Mouse (Mus musculus) hindbrain, embryonic 12.5 days (tissue): ENCODE measurements around the gene Shank2. TPM values are rescaled to one million over a fixed set of nuclear protein-coding genes. Genes with fewer than 3 reads are reported as not detected.

Experiments used
- ATAC-seq: fragments of 200-750 bp; cut with Nextera tagmentation; 2 replicates; pipeline ENCODE4 v1.8.0; 2017; ENCODE audit warnings: moderate TSS enrichment; ENCODE audit not compliant: low FRiP score
- H3K27ac ChIP-seq: fragments of 300-500 bp; sonication (generic); 2 replicates; pipeline ENCODE4 v1.5.1; 2016; ENCODE audit warnings: mild to moderate bottlenecking
- H3K27me3 ChIP-seq: fragments of 300-500 bp; sonication (generic); 2 replicates; pipeline ENCODE4 v1.6.1; 2016; ENCODE audit warnings: mild to moderate bottlenecking
- H3K36me3 ChIP-seq: fragments of 300-500 bp; sonication (generic); 2 replicates; pipeline ENCODE4 v1.6.1; 2016; ENCODE audit warnings: mild to moderate bottlenecking
- H3K4me1 ChIP-seq: fragments of 300-500 bp; sonication (generic); 2 replicates; pipeline ENCODE4 v1.6.1; 2016
- H3K4me2 ChIP-seq: fragments of 300-500 bp; sonication (generic); replicated peaks from 2 replicates; pipeline ENCODE4 v1.6.1; 2016; ENCODE audit warnings: mild to moderate bottlenecking
- H3K4me3 ChIP-seq: fragments of 300-500 bp; sonication (generic); 2 replicates; pipeline ENCODE4 v1.5.1; 2016; ENCODE audit warnings: mild to moderate bottlenecking
- H3K9ac ChIP-seq: fragments of 300-500 bp; sonication (generic); 2 replicates; pipeline ENCODE4 v1.6.1; 2016; ENCODE audit warnings: mild to moderate bottlenecking, moderate library complexity
- H3K9me3 ChIP-seq: fragments of 300-500 bp; sonication (generic); replicated peaks from 2 replicates; pipeline ENCODE4 v1.6.1; 2016; ENCODE audit warnings: mild to moderate bottlenecking
- WGBS: fragments of 180-500 bp; shearing (Covaris S2); methylation state at CpG from one replicate; pipeline ENCODE4 v1.1.7; 2016; 5-methylcytosine and 5-hydroxymethylcytosine counted together
- polyA plus RNA-seq: library from polyadenylated mRNA; unstranded; fragments of >200 nt; fragmentation: Nextera tagmentation; extraction: Ambion mirVana; gene quantifications from 2 replicates; pipeline ENCODE4 v1.2.1, GENCODE M21; 2016

Shank2 gene
- polyA plus RNA-seq, 1 experiment from 2014 or later = 3.3 TPM

DNA sequence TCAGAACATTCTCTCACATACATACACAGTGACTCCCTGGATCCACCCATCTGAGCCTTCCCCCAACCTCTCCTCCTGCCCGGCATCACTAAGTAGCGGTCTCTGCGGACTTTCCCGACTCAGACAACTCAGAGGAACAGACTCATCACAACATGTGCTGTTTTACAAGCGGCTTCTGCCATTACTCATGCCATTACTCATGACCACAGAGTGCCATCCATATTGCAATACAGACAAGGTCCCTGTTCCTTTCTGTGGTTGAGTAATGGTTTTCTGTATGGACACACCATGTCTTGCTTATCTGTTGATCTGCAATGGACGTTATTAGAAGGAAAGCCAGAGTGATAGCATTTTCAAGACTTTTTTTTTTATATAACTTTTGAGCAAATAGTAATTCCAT lies 338.6 kb downstream of the Shank2 start:
- no peaks in the 10 kb centered on the region for H3K9me3 ChIP-seq
- H3K4me3 ChIP-seq = no peak overlapping the region
- H3K27me3 ChIP-seq = no peaks in the 10 kb centered on the region
- H3K4me1 ChIP-seq = no peaks in the 10 kb centered on the region
- H3K36me3 ChIP-seq = no peaks in the 10 kb centered on the region
- H3K4me2 ChIP-seq = no peak overlapping the region
- WGBS = 85% methylated on average over 6 of the region's 6 CpGs
- no peak for ATAC-seq
- H3K27ac ChIP-seq = no peak overlapping the region
- no peak overlapping the region for H3K9ac ChIP-seq

DNA sequence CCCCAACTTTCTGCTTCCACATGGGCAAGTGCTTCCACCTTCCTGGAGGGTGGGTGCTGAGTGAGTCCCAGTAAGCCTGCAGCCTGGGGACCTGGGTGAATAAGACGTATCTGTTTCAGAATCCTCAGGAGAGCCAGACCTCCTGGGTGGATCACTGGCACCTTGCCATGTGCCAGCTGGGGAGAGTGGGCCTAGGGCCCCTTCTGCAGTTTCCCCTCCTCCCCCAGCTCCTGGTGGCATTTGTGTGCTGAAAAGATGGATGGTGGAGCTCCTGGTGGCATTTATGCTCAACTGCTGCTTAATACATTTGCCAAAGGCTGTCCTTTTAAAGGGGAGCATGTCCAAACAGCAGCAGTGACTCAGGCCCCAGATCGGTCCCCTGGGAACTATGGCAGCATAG lies 364.4 kb downstream of the Shank2 start:
- WGBS = 69% methylated on average over 2 of the region's 2 CpGs
- Histone ChIP-seq H3K9me3 (peaks cover 4% of the 10 kb centered on the region; the same call in 1 of the 2 replicates), H3K4me1 (peaks cover 6% of the 10 kb centered on the region; the same call in 1 of the 2 replicates), H3K9ac (no peak overlapping the region), H3K36me3 (no peaks in the 10 kb centered on the region), H3K4me2 (no peak overlapping the region), H3K27me3 (no peaks in the 10 kb centered on the region), H3K4me3 (no peak overlapping the region), H3K27ac (no peak overlapping the region)
- no peak for ATAC-seq

DNA sequence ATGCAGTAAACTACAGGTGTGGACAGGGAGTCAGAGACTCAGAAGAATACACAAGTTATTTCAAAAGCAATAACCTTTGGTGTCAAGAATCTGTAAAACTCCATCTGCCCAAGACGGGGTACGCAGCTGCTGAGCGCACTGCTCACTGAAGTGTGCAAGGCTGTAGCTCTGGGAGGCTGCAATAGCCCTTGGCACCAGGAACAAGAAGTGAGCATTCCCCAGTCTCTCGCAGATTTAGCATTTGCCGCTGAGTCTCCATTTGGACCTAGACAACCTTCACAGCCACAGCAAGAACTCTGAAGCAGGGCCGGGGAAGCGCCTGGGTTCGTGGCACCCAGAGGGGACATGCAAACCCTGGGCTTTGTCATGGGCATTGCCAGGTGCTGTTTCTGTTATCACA lies 371.3 kb downstream of the Shank2 start:
- Histone ChIP-seq H3K4me2 (no peak overlapping the region), H3K27me3 (no peaks in the 10 kb centered on the region), H3K27ac (no peak overlapping the region), H3K9ac (no peak overlapping the region), H3K9me3 (0 out of 2 replicates have a peak, but pooled peaks cover 3% of the 10 kb centered on the region), H3K4me1 (peaks cover 7% of the 10 kb centered on the region), H3K4me3 (no peak overlapping the region), H3K36me3 (no peaks in the 10 kb centered on the region)
- 83% methylated on average over 8 of the region's 8 CpGs for WGBS
- ATAC-seq = no peak

GRCm38 (mm10) chr7:144375483-144375882 lies 373.8 kb downstream of the Shank2 start:
- H3K4me1 ChIP-seq = peaks cover 20% of the 10 kb centered on the region
- H3K9ac ChIP-seq = no peak overlapping the region
- H3K4me2 ChIP-seq = no peak overlapping the region
- no peak for ATAC-seq
- 0 out of 2 replicates have a peak, but pooled peaks cover 3% of the 10 kb centered on the region for H3K9me3 ChIP-seq
- 74% methylated on average over 2 of the region's 2 CpGs for WGBS
- H3K27ac ChIP-seq = no peak overlapping the region
- H3K4me3 ChIP-seq = no peak overlapping the region
- H3K27me3 ChIP-seq = no peaks in the 10 kb centered on the region
- no peaks in the 10 kb centered on the region for H3K36me3 ChIP-seq

DNA sequence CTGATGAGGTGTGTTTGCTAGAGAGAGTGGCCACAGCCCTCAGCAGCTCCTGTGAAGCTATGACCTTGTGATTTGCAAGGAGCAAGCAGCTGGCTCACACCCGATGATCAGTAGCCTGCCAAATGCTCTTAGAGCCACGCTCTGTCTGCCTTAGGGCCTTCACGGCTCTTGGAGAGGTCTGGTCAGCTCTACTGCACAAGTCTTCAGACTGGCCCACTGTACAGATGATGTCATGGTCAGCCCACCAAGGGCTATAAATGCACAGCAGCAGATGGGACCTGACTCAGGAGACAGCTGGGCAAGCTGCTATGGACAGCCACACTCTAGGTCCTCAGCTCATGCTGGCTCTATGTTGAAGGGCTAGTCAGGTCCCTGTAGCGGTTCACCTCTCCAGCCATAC lies 376.5 kb downstream of the Shank2 start:
- no peak overlapping the region for H3K4me2 ChIP-seq
- no peak for ATAC-seq
- H3K9me3 ChIP-seq = no peaks in the 10 kb centered on the region
- H3K27ac ChIP-seq = no peak overlapping the region
- no peaks in the 10 kb centered on the region for H3K27me3 ChIP-seq
- H3K9ac ChIP-seq = no peak overlapping the region
- peaks cover 18% of the 10 kb centered on the region for H3K4me1 ChIP-seq
- no peak overlapping the region for H3K4me3 ChIP-seq
- 73% methylated on average over 4 of the region's 4 CpGs for WGBS
- H3K36me3 ChIP-seq = no peaks in the 10 kb centered on the region

GRCm38 (mm10) chr7:144379243-144379884 lies 377.6 kb downstream of the Shank2 start:
- no peak overlapping the region for H3K27ac ChIP-seq
- peak; percentile 49; the same call in 1 of the 2 replicates for ATAC-seq
- no peaks in the 10 kb centered on the region for H3K27me3 ChIP-seq
- H3K9ac ChIP-seq = no peak overlapping the region
- H3K36me3 ChIP-seq = no peaks in the 10 kb centered on the region
- peaks cover 18% of the 10 kb centered on the region for H3K4me1 ChIP-seq
- H3K9me3 ChIP-seq = no peaks in the 10 kb centered on the region
- 44% methylated on average over 6 of the region's 6 CpGs for WGBS
- H3K4me3 ChIP-seq = no peak overlapping the region
- H3K4me2 ChIP-seq = no peak overlapping the region

- H3K4me3 ChIP-seq = no peak overlapping the region
- H3K9ac ChIP-seq = no peak overlapping the region
- no peak overlapping the region for H3K4me2 ChIP-seq
- no peak for ATAC-seq
- H3K9me3 ChIP-seq = no peaks in the 10 kb centered on the region
- H3K27me3 ChIP-seq = no peaks in the 10 kb centered on the region
- H3K4me1 ChIP-seq = peaks cover 18% of the 10 kb centered on the region
- no peak overlapping the region; the same call in 1 of the 2 replicates for H3K27ac ChIP-seq
- 70% methylated on average over 10 of the region's 10 CpGs for WGBS
- no peaks in the 10 kb centered on the region for H3K36me3 ChIP-seq
Measured at GRCm38 (mm10) chr7:144381588-144381987, 379.9 kb downstream of the Shank2 start.

DNA sequence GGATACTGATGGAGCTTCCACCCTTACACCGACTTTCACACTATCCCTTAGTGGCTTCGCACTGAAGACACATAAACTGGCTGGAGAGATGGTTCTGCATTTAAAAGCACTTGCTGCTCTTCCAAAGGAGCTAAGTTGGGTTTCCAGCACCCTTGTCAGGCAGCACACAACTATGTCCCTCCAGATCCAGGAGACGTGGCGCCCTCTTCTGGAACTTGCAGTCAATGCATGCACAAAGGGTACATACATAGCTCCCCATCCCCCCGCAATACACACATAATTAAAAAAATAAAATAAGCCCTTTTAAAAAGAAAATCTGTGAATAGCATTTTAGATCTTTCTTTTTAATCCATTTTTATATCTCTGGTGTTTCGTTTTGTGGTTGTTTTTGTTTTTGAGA lies 385.8 kb downstream of the Shank2 start:
- no peaks in the 10 kb centered on the region for H3K4me1 ChIP-seq
- ATAC-seq = no peak
- H3K9ac ChIP-seq = no peak overlapping the region
- H3K27me3 ChIP-seq = no peaks in the 10 kb centered on the region
- WGBS = 92% methylated on average over 6 of the region's 6 CpGs
- H3K36me3 ChIP-seq = no peaks in the 10 kb centered on the region
- H3K4me2 ChIP-seq = no peak overlapping the region
- H3K4me3 ChIP-seq = no peak overlapping the region
- H3K27ac ChIP-seq = no peak overlapping the region
- no peaks in the 10 kb centered on the region for H3K9me3 ChIP-seq

DNA sequence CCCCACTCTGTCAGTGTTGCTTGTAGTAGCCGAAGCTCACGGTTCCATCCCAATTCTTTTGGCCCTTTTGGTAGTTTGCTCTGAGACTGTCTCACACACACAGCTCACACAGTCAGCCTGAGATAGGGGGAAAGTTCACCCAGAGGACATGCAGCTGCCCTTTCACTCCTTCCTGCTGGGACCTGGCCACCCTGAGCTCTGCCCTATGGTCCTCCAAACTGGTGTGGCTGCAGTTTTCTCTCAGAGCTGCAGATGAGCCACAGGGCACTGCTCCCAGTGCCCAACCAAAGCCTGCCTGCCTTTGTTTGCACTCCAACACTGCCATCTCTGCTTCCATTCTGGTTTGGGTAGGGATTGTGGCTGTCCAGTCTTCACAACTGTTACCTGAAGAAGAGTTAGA lies 388.0 kb downstream of the Shank2 start:
- Histone ChIP-seq H3K27me3 (no peaks in the 10 kb centered on the region), H3K27ac (no peak overlapping the region), H3K4me3 (no peak overlapping the region), H3K9me3 (no peaks in the 10 kb centered on the region), H3K4me2 (no peak overlapping the region), H3K4me1 (no peaks in the 10 kb centered on the region), H3K36me3 (no peaks in the 10 kb centered on the region), H3K9ac (no peak overlapping the region)
- 90% methylated on average over 2 of the region's 2 CpGs for WGBS
- ATAC-seq = no peak

GRCm38 (mm10) chr7:144390676-144391075 lies 388.9 kb downstream of the Shank2 start:
- no peaks in the 10 kb centered on the region for H3K36me3 ChIP-seq
- no peaks in the 10 kb centered on the region for H3K27me3 ChIP-seq
- no peak overlapping the region for H3K4me2 ChIP-seq
- ATAC-seq = no peak
- no peak overlapping the region for H3K9ac ChIP-seq
- H3K4me3 ChIP-seq = no peak overlapping the region
- no peaks in the 10 kb centered on the region for H3K9me3 ChIP-seq
- WGBS = 51% methylated on average over 8 of the region's 8 CpGs
- H3K27ac ChIP-seq = no peak overlapping the region
- no peaks in the 10 kb centered on the region for H3K4me1 ChIP-seq

DNA sequence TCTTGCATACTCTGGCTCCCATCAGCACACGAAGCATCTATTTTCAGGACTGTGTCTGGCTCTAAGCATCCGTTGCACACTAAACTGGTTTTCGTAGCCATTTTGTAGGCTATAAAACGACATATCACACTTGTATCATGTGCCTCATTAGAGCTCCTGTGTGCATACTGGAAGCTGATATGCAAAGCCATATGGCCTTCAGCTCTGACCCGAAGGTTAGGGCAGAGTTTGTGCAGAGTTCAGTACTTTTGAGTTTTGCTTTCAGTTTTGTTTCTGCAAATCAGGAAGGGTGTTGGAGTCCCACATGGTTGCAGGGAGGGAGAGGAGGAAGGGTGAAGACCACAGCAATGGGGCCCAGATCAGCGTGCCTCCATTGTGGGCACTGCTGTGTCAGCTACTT lies 390.0 kb downstream of the Shank2 start:
- 87% methylated on average over 6 of the region's 6 CpGs for WGBS
- Histone ChIP-seq H3K4me1 (no peaks in the 10 kb centered on the region), H3K27ac (no peak overlapping the region), H3K4me3 (no peak overlapping the region), H3K9me3 (no peaks in the 10 kb centered on the region), H3K9ac (no peak overlapping the region), H3K4me2 (no peak overlapping the region), H3K36me3 (no peaks in the 10 kb centered on the region), H3K27me3 (no peaks in the 10 kb centered on the region)
- ATAC-seq = no peak

GRCm38 (mm10) chr7:144402492-144402891 lies 400.8 kb downstream of the Shank2 start:
- peaks cover 6% of the 10 kb centered on the region; the same call in 1 of the 2 replicates for H3K4me1 ChIP-seq
- 77% methylated on average over 4 of the region's 4 CpGs for WGBS
- H3K4me3 ChIP-seq = no peak overlapping the region
- no peaks in the 10 kb centered on the region for H3K36me3 ChIP-seq
- H3K27ac ChIP-seq = no peak overlapping the region
- H3K9me3 ChIP-seq = no peaks in the 10 kb centered on the region
- no peak overlapping the region for H3K9ac ChIP-seq
- no peak for ATAC-seq
- no peak overlapping the region for H3K4me2 ChIP-seq
- H3K27me3 ChIP-seq = no peaks in the 10 kb centered on the region

GRCm38 (mm10) chr7:144407675-144408074 lies 405.9 kb downstream of the Shank2 start:
- Histone ChIP-seq H3K36me3 (peaks cover 23% of the 10 kb centered on the region), H3K4me1 (peaks cover 22% of the 10 kb centered on the region), H3K4me3 (no peak overlapping the region), H3K9me3 (no peaks in the 10 kb centered on the region), H3K4me2 (no peak overlapping the region), H3K9ac (no peak overlapping the region), H3K27ac (0 out of 2 replicates have a peak overlapping the region, but pooled peaks have one; percentile 12), H3K27me3 (no peaks in the 10 kb centered on the region)
- WGBS = 74% methylated on average over 4 of the region's 4 CpGs
- ATAC-seq = no peak
